Mouse (Mus musculus) adrenal gland, adult 8-10 months (tissue): ENCODE measurements around the gene Il17rc. TPM values are rescaled to one million over a fixed set of nuclear protein-coding genes. Genes with fewer than 3 reads are reported as not detected.

Experiments
- DNase-seq: peaks from one replicate; pipeline ENCODE4 v3.0.0; 2022
- total RNA-seq, 4 experiments: library from RNA; stranded (reverse); gene quantifications; 2 replicates each; pipeline ENCODE4 v1.2.4; 2022

Il17rc gene
- total RNA-seq, result 10 to 100 TPM; 17.5 to 29.1 (median 24.0) TPM

DNA sequence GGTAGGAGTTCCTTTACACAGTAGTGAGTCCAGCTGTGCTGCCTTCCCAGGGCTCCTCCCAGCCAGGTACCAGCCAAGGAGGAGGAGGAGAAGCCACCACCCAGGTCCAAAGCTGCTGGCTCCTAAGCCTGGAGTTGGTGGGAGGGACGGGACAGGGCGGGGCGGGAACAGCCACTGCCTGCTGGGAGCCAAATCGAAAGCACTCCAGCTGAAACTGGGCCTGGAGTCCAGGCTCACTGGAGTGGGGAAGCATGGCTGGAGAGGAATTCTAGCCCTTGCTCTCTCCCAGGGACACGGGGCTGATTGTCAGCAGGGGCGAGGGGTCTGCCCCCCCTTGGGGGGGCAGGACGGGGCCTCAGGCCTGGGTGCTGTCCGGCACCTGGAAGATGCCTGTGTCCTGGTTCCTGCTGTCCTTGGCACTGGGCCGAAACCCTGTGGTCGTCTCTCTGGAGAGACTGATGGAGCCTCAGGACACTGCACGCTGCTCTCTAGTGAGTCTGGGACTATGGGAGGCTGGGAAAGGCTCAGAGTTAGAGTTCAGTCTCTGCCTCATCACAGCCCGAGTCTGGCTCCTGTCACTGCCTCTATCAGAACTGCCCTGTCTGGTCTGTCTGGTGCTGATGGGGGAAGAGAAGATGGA lies at the start of gene Il17rc:
Il17rc (plus strand) TSS at position 131 of the 640 bp plus-strand sequence.
- DNase-seq, result no peak

DNA sequence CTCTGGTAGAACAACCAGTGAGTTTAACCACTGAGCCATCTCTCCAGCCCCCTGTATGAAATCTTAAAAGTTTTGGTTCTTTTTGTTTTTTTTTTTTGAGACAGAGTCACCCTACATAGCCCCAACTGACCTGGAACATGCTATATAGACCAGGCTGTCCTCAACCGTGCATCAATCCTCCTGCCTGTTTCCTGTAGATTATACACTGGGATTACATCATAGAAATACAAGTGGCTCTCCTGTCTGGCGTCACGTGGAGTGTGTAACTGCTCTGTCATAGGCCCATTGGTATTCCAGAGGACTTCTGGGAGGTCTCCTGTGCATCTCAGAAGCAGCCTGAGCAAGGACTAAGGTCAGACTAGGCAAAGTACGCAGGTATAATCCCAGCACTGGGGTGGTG lies 48.2 kb upstream of the Il17rc start:
- no peak for DNase-seq

DNA sequence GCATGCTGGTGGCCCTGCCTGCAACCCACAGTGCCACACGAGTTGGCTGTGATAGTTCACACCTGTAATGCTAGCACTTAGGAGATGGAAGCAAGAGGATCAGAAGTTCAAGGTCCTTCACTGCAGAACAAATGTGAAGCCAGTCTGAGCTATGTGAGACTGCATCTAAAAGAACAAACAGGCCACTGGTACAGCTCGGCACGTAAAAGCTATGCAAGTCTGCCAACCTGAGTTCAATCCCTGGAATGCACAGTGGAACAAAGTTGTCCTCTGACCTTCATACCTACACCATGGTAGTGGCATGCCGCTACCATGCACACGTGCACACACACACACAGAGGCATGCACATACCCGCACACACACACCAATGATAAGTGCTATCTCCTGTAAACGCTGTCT lies 47.0 kb upstream of the Il17rc start:
- no peak for DNase-seq

DNA sequence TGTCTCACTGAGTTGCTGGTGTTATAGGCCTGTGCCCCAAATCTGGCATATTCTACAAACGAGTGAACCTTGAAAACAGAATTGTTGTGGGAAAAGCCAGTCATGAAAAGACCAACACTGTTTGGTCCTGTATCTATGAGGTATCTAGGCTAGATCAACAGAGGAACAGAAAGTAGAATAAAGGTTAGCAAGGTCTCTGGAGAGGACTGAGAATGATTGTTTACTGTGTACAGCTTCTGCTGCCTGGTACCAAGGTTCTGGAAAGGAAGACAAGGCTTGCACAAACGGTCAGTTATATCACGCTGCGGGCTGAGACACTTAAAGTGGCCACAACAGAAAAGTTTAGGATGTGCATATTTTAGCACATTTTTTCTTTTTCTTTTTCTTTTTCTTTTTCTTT lies 44.5 kb upstream of the Il17rc start:
- no peak for DNase-seq

DNA sequence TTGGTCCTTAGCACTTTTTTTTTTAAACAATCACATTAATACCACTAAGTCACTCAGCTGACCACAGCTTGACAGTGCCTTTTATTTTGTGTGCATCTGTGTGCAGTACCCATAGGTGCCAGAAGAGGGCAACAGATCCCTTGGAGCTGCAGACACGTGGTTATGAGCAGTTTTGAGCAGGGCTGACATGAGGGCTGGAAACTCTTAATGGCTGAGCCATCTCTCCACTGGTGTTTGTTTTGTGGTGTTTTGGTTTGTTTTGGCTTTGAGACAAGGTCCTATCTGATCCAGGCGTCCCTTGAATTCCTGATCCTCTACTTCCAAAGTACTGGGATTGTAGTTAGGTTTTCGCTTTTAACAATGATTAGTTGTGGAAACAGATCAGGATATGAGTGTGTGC lies 43.8 kb upstream of the Il17rc start:
- no peak for DNase-seq

DNA sequence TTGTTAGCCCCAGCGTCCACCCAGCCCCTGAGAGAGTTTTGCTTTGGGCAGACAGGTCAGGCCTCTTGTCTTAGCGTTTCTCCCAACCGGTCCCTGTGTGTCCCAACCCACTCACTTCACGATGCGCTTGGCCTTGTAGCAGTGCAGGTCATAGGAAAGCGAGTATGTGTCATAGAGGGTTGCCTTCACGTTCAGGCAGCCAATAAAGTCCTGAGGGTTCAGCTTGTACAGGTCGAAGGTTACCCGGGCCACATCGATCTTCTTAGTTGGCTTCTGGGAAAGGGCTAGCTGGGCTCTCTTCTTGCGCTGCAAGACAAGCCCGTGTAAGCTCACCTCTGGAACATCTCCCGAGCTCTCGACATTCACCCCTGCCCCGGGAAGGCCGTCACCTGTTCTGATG lies 43.2 kb upstream of the Il17rc start:
- DNase-seq, result no peak

DNA sequence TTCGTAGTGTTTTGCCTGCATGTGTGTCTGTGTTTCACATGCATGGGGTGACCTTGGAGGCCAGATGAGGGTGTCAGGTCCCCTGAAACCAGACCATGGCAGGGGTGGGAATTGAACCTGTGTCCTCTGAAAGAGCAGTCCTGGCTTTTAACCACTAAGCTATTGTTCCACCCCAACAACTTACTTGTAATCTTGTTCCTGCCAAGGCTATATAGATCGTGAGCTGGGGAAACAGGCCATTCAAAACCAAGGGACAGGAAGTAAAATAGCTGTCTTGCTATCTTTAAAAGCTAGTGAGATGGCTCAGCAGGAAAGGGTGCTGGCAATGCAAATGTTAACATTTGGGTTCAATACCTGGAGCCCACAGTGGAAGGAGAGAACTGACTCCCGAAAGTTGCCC lies 41.3 kb upstream of the Il17rc start:
- no peak for DNase-seq

DNA sequence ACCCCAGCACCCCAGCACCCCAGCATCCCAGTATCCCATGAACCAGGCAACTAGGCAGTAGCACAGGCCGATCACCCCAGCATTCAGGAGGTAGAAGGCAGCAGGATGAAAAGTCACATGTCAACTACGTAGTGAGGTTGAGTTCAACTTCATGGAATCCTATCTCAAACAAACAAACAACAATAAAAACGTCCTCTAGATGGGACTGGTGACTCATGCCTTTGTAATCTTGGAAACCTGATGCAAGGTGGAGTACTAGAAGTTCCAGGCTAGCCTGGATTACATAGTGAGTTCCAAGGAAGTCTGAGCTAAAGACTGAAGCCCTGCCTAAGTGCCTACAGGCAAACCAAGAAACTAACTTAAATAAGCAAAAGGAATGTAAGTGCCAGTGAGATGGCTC lies 40.4 kb upstream of the Il17rc start:
- no peak for DNase-seq

DNA sequence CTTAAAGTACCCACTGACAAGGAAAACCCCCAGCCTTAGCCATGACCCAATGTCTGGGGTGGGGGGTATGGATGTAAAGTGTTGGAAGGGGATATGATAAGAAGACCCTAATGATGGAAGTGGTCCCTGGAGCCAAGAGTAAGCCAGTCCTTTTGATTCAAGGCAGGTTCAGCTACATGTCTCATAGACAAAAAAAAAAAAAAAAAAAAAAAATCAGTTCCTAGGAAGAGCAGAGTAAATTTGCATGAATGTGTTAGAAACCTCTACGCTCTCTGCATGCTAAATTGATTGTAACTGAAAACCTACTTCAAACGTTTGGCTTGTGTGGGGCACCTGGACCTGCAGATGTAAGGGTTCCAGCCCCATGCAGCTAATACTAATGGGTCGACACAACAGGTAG lies 39.4 kb upstream of the Il17rc start:
- no peak for DNase-seq

DNA sequence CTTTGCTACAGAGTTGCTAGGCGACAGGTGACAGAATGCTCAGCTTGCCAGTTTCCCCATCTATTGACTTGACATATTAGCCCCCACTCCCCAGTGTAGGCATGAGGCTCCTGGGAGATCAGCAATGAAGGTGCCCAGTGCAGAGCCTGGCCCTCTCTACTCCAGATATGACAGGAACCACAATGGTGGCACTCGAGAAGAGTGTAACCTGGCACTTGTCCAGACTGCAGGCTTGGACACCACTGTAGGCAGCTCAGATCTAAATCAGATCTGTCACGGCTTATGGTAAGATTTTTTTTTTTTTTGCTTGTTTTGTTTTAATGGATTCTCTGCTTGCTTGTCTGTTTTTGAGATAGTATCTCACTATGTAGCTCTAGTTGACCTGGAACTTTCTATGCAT lies 37.6 kb upstream of the Il17rc start:
- DNase-seq, result no peak

DNA sequence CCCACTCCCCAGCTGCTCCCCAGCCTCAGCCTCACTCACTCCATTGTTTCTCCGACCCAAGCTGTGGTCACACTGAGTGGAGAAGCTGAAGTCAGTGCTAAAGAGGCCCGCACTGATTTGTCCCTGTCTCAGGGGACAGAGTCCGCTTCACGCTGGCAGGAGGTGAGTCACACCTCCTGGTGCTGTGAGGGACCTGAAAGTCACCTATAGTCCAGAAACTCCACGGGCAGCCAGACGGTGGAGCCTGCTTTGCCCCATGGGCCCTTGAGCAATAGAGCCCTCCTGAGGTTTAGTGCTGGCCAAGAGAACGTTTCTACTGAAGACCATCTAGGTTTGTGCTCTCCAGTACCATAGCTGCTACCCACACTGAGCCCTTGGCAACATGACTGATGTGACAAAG lies 36.5 kb upstream of the Il17rc start:
- DNase-seq, result no peak

DNA sequence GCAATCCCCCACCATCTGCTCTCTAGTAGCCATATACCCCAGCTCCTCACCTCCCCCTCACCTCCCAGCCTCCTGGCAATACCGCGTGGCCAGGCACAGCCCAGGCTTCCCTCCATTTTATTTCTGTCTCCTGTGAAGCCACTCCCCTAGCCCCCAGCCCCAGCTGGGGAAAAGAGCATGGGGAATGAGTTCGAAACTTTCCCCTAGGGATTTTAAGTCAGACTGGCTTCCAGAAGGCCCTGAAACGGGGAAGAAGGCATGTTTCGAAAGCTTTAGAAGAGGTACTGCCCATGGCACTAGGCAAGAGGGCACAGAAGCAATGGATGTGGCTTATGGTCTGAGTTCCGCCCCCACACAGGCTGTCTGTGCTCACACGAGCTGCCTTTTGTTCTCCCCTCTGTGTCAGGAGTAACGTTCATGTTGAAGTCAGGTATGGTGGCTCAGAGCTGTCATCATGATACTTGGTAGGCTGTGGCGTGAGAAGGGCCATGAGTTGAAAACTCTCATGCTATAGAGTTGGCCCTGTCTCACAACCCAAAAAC lies 35.5 kb upstream of the Il17rc start, which contains the start of gene Cidec:
Cidec (minus strand) TSS at position 97 of the 542 bp plus-strand sequence.
- DNase-seq, result no peak

DNA sequence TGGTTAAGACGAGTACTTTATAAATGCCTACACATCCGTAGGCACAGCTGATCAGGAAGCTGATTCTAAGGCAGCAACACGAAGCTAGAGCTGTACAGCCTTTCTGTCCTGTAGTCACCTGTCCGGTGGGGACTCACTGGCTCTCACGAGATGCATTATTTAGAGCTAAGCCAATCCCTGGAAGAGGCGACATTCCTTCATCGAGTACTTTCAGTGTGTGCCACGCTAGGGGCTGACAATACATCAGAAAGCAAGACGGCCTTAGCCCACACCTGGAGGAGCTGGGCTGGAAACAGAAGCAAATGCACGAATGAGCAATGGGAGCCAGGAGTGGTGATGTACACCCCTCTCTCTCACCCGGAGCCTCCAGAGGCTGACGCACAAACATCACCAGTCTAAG lies 34.1 kb upstream of the Il17rc start:
- DNase-seq, result no peak

DNA sequence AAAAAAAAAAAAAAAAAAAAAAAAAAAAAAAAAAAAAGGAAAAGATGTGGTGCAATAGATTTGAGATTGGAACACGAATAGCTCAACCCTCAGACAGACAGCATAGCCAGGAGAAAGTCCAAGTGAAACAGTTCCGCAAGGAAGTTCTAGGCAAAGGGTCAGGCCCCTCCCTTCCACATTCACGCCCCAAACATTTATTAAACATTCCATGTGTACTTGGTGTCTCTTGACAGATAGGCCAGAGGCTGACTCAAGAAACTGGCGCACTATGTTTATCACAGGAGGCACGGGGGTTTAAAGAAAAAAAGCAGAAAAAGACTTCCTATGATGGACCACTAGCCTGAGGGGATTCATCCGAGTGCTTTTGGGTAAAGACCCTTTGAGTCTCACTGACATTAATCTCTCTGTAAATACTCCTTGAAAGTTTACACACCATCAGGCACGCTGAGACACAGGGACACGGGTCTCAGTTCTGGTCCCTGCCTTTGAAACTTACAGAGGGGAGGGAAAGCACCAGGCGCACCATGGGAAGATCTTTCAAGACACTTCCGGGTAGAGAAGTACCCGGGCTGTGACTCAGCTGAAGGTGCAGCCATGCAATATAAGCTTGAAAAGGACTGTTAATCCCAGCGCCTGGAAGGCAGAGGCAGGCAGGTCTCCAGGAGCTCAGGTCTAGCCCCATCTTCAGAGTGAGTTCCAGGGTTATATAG lies 32.4 kb upstream of the Il17rc start:
- no peak for DNase-seq

DNA sequence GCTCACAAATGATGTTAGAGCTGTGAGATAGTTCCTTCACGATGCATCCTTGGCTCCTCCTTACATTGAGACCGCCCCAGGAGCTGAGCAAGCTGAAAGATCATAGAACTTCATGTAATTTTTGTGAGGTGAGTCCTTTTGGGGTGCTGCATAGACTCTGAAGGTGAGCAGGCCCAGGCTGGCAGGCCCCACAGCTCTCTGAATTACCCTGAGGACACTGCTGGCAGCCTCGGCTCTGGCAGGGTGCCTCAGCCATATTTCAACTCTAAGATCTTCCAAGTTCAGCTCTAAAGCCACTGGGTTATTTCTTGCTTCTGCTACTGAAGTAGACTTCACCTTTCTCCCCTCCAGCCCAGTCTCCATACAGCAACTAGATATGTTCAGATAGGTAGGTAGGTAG lies 30.5 kb upstream of the Il17rc start:
- DNase-seq, result no peak

DNA sequence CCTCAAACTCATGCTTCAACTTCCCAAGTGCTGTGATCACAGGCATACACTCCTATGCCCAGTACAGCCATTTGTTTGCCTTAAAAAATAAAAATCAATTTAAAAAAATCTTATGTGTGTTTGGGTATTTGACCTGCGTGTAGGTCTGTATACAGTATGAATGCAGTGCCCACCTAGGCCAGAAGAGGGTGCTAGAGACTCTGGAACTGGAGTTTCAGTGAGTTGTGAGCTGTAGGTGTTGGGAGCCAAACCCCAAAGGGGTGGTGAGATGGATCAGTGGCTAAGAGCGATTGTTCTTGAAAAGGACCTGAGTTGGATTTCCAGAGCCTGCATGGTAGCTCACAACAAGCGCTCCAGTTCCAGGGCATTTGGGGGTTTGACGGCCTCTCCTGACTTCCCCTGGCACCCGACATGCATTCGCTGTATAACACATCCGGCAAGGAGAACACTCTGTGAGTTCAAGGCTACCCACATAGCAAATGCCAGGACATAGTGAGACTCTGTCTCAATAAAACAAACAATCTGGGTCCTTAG lies 30.0 kb upstream of the Il17rc start:
- peak; percentile 55 for DNase-seq

DNA sequence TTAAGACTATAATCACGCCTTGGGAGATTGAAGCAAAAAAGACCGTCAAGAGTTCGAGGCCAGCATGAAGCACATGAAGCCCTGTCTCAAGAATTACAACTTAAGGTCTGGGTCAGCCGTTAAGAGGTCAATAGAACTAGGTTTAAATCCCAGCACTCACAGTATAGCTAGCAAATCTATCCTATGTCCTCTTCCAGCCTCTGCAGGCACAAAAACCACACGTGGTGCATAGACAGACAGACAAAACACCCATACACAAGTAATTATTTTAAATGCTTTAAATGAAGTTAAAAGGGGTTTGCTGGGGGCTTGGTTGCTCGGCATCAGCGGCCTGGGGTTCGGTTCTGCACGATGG lies 29.2 kb upstream of the Il17rc start:
- DNase-seq, result no peak

DNA sequence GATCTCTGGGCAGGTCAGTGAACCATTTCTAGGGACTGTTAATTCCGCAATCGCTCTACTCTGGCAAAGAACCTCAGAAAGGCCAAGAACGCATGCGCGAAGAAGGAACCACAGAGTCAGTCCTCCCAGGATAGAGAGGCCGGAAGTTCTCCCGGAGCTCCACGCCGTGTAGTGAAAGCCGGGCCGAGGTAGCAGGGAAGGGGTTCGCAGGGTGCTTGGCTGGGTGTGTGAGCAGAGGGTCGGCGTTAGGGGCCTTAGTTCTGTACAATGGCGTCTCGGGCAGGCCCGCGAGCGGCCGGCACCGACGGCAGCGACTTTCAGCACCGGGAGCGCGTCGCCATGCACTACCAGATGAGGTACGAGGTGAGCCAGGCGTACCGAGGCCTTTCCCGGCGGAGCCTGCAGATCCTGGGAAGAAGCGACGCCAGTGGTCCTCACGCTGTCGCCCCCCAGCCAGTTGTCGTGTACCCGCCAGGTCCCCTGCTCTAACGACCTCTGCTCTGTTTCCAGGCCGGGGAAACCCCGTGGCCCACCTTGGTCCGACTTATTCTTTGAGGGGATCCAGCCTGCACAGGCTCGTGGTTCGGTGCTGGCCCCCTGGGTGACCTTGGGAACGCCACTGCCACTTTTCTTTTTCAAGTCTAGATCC lies 28.7 kb upstream of the Il17rc start, which contains the start of gene Jagn1:
Jagn1 (plus strand) TSS at position 128 of the 649 bp plus-strand sequence.
- DNase-seq, result peak; percentile 87

DNA sequence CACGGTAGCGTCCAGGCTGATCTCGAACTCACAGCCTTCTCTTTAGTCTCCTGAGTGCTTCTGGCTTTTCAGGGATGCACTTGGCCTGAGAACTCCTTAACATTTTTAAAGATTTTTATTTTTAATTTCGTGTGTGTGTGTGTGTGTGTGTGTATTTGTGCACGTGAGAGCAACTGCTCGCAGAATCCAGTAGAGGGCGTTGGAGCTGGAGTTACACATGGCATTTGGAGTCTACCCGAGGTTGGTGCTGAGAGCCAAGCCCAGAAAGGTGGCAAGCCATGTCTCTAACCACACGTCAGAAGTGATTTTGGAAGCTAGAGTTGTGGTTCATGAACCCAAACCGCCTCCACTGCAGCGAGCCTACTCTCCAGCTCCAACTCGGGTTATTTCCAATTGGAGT lies 28.1 kb upstream of the Il17rc start:
- DNase-seq, result no peak

DNA sequence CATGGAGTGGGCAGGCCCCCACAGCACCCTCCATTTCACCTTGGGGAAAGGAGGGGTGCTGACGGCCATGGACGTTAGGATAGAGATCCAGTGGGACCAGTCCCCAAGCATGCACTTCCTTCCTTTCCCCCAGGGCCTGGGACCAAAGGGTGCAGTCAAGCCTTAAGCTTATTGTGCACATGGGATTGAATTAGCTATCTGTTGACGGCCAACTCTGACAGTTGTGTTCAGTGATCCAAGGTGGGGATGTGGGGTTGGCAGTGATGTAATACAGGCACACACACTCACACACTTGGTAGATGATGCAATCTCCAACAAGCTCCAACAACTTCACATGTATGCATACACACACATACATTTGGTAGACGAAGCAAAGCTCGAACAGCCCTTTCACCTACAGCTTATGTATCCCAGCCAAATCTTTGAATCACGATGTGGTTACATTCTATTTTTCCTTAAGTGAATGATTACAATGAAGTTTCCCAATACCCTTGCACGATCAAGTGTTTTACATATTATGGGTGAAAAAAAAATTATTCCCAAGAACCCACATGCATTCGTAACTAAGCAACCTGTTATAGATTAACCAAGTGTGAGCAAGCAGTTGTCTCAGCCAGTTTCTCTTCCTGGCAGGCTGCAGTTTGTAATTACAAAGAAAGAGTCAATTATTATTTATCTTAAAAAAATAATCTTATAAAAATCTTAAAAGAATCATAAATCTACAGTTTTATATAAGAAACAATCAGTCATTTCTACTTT lies 26.8 kb upstream of the Il17rc start:
- DNase-seq, result no peak

DNA sequence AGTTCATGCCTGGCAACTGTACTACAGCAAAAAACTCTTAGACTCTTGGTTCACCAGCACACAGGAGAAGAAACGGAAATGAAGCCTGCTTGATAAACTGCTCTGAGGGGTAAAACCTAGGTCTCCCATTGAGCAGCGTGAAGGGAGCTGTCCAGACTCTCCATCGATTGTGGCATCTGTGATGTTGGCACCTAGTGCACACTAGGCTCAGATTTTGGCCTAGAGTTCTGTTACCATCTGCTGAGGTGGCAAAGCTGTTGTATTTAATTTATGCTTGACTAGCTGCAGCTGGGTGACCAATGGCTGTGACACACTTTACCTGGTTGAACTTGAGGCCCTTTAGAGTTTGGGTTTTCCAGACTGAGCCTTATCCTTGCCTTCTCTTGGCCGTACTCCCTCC lies 23.6 kb upstream of the Il17rc start:
- no peak for DNase-seq

DNA sequence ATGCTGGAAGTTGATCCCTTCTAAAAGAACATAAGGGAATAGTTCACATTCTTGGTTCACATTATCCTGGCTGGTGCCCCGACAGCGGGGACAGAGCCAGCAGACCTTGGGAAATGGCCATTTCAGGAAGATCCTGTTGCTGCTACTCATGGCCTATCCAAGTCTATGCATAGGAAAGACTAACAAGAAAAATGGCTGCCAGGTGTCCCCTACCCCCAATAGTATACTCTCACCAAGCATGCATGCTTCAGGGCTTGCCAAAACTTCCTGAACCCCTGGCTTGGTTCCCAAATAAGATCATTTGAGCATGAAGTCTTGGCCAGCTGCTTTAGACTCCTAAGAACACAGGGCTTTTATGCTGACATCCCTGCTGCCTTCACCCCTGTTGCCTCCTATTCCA lies 19.4 kb upstream of the Il17rc start:
- DNase-seq, result no peak

DNA sequence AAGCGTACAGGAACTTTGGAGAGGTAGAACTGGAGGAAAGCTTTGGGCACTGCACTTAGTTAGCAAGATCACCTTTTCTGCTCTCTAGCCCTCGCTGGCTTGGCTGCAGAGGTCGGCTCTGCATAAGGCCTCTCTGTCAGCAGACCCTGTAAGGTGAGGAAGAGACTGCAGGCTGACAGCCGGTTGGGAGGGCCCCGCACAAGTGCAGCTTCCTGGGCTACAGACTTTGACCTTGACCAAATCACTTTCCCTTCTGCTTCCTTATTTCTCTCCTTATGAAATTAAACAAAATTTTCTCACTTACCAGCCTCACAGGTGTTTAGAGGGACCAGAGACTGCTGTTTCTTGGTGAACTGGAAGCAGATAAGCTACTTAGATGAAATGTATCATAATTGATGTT lies 16.2 kb upstream of the Il17rc start:
- DNase-seq, result no peak
